Mouse (Mus musculus) heart, adult 8-10 months (tissue): ENCODE data around the gene Ptprk. TPM values are rescaled to one million over a fixed set of nuclear protein-coding genes. Genes with fewer than 3 reads are reported as not detected.

ENCODE experiments used
- DNase-seq: peaks from one replicate; pipeline ENCODE4 v3.0.0; 2022; ENCODE audit warnings: low spot score
- total RNA-seq, 4 experiments: library from RNA; stranded (reverse); gene quantifications; 2 replicates each; pipeline ENCODE4 v1.2.4; 2022

The Ptprk gene
- 10 to 100 TPM; 15.3 to 19.6 (median 17.3) TPM for total RNA-seq

DNA sequence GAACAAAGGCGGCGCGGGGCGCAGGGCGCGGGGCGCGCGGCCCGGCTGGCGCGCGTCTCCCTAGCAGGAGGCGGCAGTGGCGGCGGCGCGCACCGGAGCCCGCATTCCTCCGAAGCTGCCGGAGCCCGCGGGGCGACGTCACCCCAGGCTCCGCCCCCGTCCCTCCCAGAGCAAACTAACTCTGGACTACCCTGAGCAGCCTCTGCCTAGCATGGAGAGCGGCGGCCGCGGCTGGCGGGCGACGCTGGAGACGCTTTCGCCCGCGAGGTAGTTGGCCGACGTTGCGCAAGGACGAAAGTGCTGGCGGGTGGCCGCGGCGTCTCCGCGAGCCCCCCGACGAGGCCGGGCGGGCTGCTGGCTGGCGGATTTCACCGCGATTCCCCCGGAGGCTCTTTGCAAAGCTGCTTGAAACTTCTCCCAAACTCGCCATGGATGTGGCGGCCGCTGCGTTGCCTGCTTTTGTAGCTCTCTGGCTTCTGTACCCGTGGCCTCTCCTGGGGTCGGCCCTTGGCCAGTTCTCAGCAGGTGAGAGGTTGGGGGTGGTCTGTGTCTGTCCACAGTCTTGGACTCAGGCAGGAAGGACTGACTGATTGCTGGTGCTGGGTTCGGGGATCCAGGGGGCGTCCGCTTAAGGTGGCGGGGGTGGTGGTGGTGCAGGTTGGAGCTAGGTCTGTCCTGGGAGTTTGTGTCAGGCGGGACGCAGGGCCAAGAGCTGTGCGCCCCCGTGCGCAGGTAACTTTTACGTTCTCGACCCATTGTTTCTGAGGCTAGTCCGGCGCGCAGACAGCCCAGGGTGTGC lies at the start of gene Ptprk:
Gene Ptprk (plus strand): TSS at position 168 of the 799 bp plus-strand sequence.
- peak; percentile 90 for DNase-seq

DNA sequence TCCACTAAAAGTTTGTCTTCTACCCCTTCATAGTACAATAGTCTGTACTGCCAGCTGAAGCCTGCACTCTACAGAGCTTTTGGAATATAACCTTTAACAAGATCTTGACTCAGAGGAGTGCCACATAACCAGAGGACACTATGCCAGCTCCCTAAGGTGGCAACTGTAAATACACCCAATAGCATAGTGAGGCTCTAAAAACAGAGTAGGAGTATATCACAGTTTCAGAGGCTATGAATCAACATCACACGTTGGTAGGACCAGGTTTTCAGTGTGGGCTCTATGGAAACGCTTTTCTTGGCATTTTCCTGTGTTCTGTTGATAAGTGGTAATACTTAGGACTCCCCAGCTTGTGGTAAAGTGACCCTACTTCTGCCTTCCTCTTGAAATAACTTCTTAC lies 46.8 kb upstream of the Ptprk start:
- no peak for DNase-seq

DNA sequence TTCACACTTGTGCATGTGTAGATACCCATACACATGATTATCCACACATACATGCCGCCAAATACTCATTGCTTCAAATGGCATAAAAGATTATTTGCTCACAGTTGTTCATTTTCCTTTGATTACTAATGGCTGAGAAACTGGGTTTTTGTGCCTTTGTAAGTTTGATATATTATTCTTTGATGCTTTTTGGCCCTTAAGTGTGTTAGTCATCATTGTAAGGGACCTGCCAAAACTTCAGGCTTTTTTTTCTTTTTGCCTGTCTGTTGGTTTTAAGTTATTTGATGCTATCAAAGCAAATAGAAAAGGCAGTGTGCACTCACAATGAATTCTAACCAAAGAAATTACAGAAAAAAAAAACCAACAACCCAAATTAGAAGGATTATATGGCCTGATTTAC lies 38.2 kb upstream of the Ptprk start:
- no peak for DNase-seq

DNA sequence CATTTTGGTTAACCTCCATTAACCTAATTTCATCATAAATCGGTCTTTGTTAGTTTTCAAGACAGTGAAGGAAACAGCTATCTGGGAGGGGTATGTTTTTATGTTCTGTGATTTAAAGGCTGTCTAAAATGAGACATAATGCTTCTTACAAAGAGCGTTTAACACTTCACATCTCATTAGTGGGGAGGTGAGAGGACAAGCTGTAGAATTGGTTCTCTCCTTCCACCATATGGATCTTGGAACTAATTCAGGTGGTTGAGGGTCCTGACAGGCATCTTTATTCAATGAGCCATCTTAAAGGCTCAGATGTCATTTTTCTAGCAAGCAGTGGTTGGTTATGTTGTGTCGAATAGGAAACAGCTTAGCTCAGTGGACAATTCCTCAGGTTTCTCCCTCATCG lies 19.9 kb upstream of the Ptprk start:
- DNase-seq = no peak

DNA sequence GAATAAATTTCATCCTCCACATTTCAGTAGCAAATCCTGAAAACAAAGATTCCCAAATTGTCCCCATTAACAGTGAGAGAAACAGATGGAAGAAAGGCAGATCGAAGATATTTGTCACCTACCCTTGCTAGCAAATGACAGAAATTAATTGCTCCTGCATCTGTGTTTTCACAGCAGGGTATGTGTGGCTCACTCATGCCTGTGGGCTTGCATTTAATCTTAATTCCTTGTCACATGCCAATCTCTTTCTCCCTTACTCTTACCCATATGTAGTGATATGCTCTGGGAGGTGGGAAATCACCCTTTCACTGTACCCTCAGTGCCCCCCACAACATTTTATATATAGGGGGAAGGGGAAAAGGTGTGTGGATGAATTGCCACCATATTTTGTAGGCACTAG lies 15.4 kb upstream of the Ptprk start:
- no peak for DNase-seq

DNA sequence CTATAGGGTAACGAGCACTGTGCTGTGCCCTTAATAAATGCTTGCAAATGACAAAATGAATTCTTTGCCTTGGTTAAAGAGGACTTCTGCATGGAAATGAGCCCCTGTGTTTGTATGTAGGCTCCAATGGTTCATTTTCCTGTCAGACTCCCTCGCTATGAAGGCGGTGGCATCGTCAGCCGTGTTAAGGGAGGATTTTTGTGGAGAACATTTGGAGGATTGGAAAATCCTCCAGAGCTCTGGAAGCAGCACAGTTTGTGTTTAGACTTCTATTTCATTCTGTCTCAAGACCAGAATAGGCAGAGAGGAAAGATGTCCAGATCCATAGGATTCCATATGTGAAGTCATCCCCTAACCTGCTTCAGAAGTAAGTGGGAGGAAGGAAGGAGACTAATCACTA lies 6.6 kb upstream of the Ptprk start:
- no peak for DNase-seq

DNA sequence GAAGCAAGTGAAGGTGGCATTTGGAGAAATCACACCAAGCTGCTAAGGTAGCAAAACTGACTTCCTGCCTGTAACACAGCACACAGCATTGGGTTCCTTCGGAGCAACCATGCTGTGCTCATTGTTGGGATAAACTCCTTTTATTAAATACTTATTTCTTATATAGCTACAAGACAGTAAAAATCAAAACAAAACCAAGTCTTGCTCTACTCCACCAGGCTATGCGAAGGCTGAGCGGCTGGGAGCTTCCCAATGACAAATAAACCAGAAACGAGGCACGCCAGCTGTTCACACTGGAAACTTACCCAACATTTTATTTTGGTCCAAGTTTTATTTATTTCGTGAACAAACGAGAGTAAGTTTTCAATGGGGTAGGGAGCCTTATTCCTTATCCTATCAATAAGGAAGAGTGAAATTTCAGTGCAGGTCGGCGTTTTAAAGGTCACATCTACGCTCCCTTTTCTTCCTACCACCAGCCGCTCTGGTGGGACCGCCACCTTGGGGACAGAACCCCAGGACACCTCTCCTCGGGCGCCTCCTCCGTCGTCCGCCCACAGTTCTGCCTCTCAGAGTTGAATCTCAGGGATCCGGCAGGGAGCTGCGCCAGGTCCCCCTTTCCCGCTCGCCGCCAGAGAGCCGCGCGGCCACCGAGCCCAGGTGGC lies 498 bp upstream of the Ptprk start:
- peak; percentile 37 for DNase-seq

DNA sequence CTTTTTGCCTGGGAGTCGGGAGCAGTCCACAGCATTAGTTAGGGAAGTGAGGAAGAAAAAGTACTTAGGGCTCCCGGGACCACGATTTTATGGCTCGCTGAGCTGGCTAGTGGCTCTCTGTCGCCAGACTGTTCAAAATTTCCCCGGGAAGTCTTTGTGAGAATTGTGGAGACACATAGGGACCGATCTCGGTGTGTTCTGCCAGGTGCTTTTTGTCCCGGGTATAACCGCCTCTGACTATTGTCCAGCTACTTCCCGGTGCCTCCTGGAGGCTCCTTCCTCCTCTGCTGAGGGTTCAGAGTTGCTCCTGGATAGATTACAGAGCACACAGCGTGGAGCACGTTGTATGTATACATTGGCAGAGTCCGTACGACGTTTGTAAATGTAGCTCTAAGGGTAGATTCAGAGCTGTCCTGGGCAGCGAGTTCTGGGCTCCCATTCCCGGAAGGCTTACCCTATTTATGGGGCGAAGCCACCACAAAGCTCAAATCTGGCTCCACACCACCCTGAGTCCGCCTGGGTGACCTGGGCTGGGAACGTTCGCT lies 943 bp downstream of the Ptprk start:
- peak; percentile 36 for DNase-seq

DNA sequence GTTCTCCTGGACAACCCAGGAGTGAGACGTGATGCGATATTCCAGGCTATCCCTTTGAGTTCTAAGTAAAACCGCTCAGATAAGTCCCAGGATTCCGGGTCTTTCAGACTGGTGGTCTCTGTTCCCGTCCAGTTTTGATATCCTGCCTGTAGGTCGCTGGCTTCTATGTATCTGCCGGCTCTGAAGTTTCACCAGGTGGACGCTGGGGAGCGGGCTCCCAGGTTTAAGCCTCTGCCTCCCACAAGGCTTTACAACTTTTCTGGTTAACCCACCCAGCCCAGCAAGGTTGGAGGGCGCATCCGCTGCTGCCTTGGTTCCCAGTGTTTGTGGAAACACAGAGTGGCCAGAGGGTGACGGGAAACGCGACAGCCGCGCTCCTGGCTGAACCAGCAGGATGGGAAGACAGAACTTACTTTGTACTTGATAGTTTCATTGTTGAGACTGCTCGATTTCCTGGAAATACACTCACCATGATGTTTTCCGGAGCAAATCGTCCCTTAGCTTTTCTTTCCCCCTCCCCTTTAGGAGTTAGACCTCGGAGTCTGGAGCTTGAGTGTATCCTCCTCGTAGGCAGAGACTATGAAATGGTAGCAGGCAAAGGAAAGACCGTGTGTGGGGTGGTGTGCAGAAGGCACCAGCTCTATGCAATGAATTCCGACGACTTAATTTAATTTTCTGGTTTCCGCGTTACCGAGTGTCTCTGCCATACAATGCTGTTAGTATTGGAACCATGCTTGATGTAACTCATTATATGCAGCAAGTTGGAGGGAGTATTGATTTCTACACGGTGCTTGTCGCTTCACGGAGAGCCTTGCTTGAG lies 1.6 kb downstream of the Ptprk start:
- DNase-seq = peak; percentile 44

DNA sequence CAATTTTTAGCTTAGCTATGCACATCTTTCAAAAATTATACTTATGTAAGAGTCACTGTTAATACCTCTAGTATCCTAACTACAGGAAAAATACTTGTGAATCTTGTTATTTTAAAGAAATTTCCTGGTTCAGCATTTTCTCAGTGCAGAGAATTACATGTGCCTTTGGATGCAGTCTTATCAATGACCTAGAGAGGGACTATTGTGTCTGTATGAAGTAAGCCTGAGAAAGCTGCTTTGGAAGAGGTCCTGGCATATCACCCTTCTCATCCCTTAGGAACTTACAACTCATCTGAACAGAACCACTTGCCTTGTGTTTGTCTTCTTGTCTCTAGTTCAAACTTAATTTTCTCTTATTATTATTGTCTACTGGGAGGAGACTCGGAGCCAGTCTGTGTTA lies 3.6 kb downstream of the Ptprk start:
- no peak for DNase-seq

DNA sequence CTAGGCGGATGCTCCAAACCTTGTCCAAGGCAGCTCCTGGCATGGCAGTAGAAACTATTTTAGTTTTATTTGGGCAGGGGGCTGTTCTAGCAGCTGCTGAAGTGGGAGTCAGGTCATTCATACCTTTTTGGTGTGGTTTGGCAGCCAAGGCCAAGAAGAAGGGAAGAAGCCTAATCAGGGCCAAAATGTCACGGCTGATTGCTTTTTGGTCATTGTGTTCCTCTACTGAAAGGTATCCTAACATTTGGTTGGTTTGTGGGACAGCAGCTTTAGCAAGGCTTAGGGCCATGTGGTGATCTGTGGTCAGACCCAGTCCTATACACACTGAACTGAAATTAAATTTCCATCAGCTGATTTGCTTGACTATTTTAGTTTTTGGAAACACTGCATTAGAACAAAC lies 6.6 kb downstream of the Ptprk start:
- no peak for DNase-seq

DNA sequence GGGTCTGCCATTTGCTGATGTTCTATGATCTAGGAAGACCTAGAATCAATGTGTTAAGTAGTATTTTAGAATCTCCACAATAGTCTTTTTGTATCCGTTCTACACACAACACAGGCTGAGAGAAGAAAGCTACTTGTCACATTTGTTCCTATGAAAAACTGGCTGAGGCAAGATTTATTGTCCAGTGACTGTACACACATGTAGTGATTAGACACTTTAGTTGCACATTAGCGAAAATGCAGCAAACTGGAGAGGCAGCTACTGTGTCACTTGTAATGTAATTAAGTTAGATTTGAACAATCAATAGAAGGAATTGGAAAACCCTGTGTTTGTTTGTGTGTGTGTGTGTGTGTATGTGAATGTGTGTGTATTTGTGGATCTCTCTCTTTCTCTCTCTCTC lies 8.6 kb downstream of the Ptprk start:
- no peak for DNase-seq

DNA sequence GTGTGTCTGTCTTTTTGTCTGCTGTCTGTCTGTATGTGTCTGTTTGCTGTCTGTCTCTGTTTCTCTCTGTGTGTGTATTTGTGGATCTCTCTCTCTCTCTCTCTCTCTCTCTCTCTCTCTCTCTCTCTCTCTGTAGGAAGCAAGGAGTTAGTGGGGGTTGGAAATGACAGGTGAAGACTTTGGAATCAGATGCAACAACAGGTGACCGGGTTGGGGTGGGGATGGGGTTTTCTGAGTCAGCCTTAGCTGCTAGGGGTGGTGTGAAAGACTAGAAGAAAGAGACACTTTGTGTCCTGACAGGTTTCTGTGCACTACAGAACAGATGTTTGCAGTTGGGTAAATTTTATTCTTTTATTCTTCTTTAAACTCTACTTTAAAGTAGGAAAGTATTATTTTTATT lies 9.0 kb downstream of the Ptprk start:
- DNase-seq = no peak

DNA sequence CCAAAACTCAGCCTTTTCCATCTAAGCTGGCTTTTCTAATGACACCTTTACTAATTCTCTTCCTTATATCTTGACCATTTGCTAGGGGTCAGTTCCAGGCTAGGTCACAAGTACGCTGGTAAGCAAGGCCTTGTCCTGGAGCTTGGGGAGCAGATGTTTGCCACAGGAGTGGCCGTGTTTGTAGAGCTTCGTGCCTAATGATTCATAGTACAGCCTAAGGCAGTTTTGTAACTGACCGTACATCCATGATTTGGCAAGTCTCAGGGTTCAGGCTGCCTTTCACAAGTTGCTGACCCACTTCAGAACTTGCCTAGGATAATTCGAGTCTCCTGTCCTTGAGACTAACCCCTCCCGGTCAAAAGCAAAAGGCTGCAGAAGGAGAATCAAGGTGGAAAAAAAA lies 12.7 kb downstream of the Ptprk start:
- DNase-seq = no peak

DNA sequence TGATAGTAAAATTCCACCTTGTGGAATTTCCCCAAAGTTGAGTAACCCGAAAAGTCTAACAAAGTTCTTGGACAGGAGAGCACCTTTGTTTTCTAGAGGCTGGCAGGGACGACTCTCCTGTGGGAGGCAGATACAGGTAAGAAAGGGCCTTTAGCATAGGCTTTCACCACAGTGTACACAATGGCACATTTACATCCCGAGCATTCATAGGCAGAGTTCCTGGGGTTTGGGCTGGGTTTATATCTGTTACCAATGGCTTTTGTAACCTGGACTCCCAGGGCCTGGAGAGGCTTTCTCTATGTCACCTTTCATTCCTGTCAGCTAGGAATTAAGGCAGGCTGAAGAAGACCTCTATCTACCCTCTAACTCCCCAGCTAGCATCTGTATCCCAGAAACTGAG lies 13.1 kb downstream of the Ptprk start:
- DNase-seq = no peak

DNA sequence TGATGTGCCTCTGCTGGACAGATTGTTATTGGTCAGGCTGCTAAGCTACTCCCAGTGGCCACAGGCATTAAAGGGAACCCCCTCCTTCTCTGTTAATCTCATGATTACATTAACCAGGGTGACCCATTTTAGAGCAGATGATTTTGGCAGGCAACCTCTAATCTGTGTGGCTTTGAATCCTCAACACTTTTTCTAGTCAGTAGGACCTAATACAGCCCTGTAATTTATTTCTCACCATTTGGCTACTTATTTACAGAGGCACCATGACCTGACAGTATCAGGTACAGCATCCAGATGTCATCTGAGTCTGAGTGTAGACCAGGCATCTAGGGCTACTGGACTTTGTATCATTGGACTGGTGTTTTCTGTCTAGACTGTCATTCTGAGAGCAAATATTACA lies 21.4 kb downstream of the Ptprk start:
- no peak for DNase-seq

DNA sequence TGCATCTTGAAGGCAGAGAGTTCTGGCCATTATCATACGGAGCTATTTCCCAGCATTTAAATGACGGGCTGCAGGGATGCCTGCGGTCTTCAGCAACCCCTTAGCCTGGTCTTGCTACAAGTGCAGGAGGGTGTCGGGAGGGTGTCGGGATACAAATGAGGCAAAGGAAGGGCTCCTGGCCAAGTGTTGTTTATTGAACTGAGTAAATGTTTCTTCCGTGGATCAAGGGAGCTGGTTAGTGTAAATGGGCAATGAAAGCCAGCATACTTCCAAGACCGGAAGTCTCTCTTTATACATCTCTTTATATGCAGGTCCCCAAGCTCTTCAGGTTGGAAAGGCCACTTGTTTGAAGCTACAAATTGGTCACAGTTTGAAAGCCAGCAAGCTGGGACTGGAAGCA lies 23.0 kb downstream of the Ptprk start:
- DNase-seq = no peak

DNA sequence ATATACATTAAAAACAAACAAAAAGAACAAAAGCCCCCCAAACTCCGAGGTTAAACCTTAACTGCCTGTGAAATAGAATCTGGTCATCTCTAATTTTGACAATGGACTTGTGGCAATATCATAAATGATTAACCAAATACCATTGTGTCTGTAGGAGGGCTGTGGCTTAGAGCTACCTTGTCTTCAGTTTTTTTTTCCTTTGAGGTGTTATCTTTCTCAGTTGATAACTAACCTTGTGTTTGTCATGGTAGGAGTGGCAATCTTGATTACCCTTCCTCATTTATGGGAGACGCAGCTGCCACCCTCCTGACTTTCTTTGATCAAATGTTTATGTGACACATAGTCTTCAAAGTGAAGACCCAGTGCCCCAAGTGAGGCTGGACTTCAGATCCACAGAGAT lies 24.3 kb downstream of the Ptprk start:
- no peak for DNase-seq

DNA sequence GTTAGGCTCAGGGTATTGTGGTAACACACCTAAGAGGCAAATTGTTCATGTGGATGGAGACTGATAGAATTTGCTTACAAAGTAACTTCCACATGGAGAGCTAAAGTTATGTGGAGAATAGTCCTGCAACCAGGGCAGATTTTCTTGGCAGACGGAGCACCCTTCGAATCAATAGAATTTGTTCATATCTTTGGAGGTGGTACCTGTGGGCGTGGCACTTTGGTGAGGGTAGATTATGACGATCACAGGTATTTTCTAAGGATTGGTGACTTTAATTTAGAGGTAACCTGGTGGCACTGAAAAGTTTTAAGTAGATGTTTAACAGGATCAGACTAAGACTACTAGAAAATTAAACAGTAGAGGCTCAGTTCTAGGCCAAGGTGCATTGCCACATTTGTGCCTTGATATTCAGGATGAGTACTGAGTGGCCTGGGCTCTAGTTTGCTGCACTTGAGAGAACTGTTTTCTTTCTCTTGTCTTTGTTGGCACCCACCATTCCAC lies 28.8 kb downstream of the Ptprk start:
- DNase-seq = no peak

DNA sequence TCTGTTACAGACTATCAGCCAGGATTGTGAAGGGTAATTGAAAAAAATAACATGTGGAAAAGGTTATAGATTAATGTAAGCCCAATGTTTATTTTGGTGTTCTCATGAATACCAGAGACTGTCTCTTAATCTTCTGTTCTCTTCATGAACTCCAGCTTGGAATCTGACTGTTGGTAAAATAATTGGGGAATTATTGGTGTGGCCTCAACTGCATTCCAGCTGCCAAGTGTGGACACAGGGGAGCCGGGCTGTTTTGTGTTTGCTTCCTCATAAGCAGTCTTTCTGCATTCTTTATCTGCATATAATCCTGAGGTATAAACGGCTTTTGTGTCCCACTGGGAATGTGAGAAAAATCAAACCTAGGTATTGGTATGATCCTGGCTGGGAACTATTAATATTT lies 29.3 kb downstream of the Ptprk start:
- DNase-seq = no peak

DNA sequence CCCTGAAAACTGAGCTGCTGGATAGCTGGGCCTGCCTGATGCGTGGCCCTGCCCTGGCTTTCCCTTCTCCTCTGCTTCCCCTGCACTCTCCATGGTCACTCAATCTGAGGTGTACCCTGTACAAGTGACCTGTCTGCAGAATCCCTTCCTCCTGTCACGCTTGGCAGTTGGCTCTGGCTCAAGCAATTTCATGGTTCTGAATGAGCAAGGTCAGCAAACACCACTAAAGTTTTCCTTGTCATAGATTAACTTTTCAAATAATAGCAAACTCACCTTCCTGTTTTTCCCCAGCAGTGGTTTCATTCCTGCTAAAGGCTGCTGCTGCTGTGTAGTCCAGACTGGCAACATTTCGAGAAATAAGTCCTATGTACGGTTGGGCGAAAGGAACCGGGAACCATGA lies 30.6 kb downstream of the Ptprk start:
- no peak for DNase-seq
